Mouse (Mus musculus) frontal cortex, postnatal 10 days (tissue): ENCODE results near the gene Myadml2.

Experiments used
- DNase-seq, 2 experiments: peaks; one replicate each; pipeline ENCODE4 v3.0.0; 2022; ENCODE audit warnings: low spot score in 2 of 2, mixed read lengths in 1 of 2

Gene Myadml2

DNA sequence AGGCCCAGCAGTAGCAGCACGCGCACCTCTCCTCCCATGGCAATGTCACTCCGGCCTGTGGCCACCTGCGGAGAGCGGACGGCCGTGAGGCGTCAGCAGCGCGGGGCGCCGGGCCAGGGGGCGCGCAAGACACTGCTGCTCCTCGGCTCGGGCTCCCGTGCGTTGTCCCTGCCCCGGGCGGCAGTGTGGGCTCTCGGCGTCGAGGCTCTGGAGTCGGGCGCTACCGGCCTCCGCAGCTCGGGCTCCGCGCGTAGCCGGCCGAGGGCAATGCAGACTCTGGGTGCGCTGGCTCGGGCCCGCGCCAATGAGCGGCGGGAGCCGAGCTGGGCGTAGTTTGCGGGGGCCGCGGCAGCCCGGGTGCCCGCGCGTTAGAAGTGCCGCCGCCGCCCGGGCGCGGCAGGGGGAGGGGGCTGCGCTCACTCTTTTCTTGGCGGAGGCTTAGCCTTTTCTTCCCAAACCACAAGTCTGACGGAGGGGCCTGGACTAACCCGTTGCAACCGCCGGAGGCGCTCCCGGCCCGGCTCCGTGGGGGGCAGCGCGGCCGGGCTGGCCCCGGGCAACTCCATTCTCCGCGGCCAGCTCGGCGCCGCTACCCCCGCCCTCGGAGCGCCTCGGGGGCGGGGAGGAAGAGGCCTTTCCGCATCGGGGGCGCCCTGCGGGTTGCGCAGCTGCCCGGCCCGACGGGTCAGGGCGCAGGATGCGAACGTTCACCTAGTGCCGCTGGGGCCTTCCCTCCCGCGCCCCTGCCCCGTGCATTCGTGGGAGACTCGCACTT, 12.5 kb upstream of the Myadml2 start:
- no peak for DNase-seq

- DNase-seq = no peak
Observed at GRCm38 (mm10) chr11:120659509-120660300, 11.7 kb upstream of the Myadml2 start.

GRCm38 (mm10) chr11:120658876-120659410, 11.0 kb upstream of the Myadml2 start:
- peak; percentile 63 to 75 for DNase-seq

DNA sequence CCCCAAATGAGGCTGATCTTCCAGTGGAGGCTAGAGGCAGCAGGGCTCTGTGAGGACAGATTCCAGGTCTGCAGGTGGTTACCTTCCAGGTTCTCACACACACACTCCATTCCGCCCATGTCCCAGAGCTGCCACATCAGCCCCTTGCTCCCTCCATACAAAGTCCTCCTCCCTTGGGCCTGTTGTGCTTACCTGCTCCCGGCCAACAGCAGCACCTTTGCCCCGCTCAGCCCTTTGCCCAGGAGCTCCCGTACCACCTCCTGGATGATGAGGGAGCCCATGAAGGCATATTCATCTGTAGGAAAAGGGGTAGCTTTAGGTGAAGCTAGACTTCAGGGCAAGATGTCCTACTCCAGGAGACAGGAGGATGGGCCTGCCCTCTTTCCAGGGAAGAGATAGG, 9.3 kb upstream of the Myadml2 start:
- DNase-seq = no peak

- DNase-seq = no peak
Observed at GRCm38 (mm10) chr11:120654741-120655140, 6.8 kb upstream of the Myadml2 start.

- DNase-seq = no peak
Observed at GRCm38 (mm10) chr11:120651872-120652271, 3.9 kb upstream of the Myadml2 start.

DNA sequence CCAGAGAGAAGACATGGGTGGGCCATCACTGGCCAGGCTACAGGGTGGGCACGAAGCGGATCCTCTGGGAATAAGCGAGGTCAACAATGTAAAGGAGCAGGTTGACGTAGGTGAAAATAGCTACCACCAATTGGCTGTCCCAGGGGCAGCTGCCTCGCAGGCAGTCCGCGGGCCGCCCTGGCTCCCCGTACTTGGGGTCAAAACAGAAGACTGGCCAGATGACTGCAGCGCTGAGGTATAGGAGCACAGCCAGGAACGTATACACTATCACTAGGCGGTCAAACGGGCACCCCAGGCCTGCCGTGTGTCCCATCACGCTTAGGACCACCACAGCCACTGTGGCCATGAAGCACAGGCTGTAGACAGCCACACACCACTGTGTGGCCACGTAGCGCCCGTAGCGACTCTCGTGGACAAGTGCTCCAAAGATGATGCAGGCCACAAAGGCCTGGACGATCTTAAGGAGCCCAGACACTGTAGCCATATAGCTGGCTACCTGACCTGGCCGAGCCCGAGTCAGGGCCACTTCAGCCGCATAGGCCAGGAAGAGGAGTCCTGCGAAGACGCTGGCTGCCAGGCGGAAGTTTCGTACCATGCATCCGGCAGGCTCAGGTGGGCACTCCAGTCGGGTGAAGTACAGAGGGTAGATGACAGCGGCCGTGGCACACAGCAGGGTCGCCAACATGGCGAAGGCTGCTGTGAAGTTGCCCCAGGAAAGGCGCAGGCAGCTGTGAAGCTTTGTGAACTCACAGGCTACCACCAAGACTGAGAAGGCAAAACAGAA, 719 bp downstream of the Myadml2 start:
- DNase-seq = peak in 1 of 2 experiments; percentile 5

DNA sequence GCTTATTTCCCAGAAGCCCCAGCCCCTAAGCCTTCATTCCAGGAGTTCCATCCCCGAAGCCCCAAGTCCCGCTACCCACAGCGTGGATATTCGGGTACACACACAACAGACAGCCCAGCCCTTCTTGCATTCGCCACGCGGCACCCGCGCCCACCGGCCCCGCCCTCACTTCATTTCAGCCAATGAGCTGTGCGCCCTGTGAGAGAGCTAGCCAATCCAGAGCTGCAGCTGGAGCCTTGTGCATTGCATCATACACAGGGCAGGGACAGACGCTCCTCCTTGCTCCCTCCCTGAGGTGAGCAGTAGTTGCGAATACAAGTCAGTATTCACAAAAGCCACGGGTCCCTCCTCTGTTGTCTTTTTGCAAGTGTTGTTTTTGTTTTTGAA, 4.4 kb downstream of the Myadml2 start, which contains the start of gene Pycr1:
TSS of gene Pycr1 (minus strand) at position 169 of the 387 bp plus-strand sequence.
- peak; percentile 89 to 91 for DNase-seq

- DNase-seq = no peak
Observed at GRCm38 (mm10) chr11:120642939-120643600, 4.9 kb downstream of the Myadml2 start.

GRCm38 (mm10) chr11:120641869-120642268, 6.1 kb downstream of the Myadml2 start:
- no peak for DNase-seq

- no peak for DNase-seq
Observed at GRCm38 (mm10) chr11:120641255-120641654, 6.7 kb downstream of the Myadml2 start.

- DNase-seq = no peak
Observed at GRCm38 (mm10) chr11:120634810-120635209, 13.1 kb downstream of the Myadml2 start.

DNA sequence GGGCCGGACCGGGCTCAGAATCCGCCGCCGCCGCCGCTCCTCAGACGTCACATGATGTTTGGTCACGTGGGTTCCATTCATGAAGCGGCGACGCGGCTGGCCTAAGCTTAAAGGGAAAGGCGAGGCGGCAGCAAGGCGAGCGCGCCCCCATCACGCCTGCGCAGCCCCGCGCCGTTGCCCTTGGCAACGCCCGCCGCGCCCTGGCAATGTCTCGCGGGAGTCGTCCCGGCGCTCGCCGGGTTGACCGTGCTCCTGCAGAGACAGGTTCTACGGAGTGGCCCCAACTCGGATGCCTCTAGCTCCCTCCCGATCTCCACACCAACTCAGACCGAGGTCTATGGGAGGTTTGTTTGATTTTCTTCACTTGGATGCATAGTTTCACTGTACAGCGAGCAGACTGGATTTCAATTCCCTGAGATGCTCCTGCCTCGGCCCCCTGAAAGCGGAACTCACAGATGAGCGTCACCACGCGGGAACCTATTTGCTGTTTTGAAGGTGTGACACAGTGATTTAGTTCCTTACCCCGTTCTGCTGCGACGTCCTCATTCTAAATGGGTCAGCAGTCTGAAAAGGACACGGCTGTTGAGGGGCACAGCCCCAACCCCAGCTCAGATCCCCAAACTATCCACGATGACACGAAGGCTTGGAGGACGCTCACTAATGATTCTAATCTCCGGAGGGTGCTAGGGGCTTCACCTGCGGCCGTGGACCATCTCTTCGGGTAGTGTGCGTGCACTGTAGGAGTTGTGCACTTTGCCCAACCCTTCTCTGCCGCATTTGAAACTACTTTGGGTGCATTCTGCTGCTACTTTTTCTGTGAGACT, 14.2 kb downstream of the Myadml2 start, which contains the start of gene Mafg:
TSS of gene Mafg (minus strand) at position 81 of the 824 bp plus-strand sequence.
- DNase-seq = peak; percentile 92 to 93

- DNase-seq = peak in 1 of 2 experiments; percentile 71
Observed at GRCm38 (mm10) chr11:120632559-120633519, 15.1 kb downstream of the Myadml2 start.

DNA sequence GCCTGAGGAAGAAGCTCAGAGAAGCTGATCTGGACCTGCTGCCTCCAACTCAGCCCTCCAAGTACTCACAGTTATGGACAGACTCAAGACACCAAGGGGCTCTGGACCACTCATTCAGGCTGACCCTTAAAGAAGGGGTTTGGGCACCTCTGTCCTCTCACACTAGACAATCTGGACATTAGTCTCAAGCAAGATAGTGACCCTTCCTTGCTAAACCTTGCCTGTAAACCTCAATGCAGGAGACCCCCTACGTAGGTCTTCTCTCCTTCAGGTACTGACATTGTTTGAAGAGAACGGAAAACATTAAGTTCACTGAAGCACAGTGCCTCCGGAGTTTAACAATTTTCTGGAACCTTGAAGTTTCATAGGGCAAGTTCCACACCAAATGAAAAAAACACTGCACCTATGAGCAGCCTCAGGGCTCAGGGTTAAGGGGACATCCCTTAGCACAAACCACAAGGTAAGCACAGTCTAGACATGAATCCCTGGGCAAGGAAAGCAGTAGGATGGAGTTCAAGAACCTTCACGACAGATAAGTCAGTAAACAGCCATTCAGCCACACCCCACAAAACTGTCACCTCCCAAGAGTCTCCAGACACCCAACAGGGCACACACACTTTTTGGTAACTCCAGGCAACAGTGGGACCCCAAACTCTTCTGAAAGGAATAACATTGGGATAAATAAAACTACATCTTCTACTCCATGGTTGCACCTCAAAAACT, 16.1 kb downstream of the Myadml2 start:
- no peak for DNase-seq

- no peak for DNase-seq
Observed at GRCm38 (mm10) chr11:120630881-120631725, 16.9 kb downstream of the Myadml2 start.

GRCm38 (mm10) chr11:120630401-120630871, 17.5 kb downstream of the Myadml2 start:
- peak in 1 of 2 experiments; percentile 29 for DNase-seq
